Mouse (Mus musculus): ENCODE measurements around the gene Tmc2.

Tmc2 gene

GRCm38 (mm10) chr2:130194894-130195293 lies at the start of gene Tmc2:
Tmc2 (plus strand) TSS chr2:130195194.
- TF ChIP-seq NANOG (IDR thresholded peaks at IDR 0.05; ENCODE audit: borderline replicate concordance, low read length) (no peak), POU5F1 (IDR thresholded peaks at IDR 0.05; ENCODE audit: borderline replicate concordance, low read length) (no peak), CTCF (conservative IDR thresholded peaks at IDR 0.05; ENCODE audit: low read length) (no peak)
- Histone ChIP-seq H3K4me3 (replicated peaks; ENCODE audit: low read length) (no peak within 1 kb of the TSS), H3K4me1 (replicated peaks; ENCODE audit: low read depth, low read length) (no peaks in the 10 kb centered on the region), H3K9me3 (ENCODE audit: low read length) (peaks cover 16% of the 10 kb centered on the region), H3K36me3 (ENCODE audit: insufficient read depth, low read length) (no peaks in the 10 kb centered on the region), H3K27me3 (ENCODE audit: insufficient read depth, low read length) (no peaks in the 10 kb centered on the region; the same call in 1 of the 2 replicates)

- Histone ChIP-seq H3K4me3 (replicated peaks; ENCODE audit: low read length) (no peak overlapping the region), H3K27me3 (ENCODE audit: insufficient read depth, low read length) (peaks cover 7% of the 10 kb centered on the region; the same call in 1 of the 2 replicates), H3K36me3 (ENCODE audit: insufficient read depth, low read length) (no peaks in the 10 kb centered on the region), H3K9me3 (ENCODE audit: low read length) (no peaks in the 10 kb centered on the region), H3K4me1 (replicated peaks; ENCODE audit: low read depth, low read length) (peaks cover 5% of the 10 kb centered on the region; the same call in 1 of the 2 replicates)
- TF ChIP-seq CTCF (conservative IDR thresholded peaks at IDR 0.05; ENCODE audit: low read length) = no peak
- TF ChIP-seq POU5F1 (IDR thresholded peaks at IDR 0.05; ENCODE audit: borderline replicate concordance, low read length) = no peak
- TF ChIP-seq NANOG (IDR thresholded peaks at IDR 0.05; ENCODE audit: borderline replicate concordance, low read length) = no peak
These were observed 48.8 kb upstream of the Tmc2 start for GRCm38 (mm10) chr2:130146089-130146668.

- TF ChIP-seq NANOG (IDR thresholded peaks at IDR 0.05; ENCODE audit: borderline replicate concordance, low read length) (no peak), CTCF (conservative IDR thresholded peaks at IDR 0.05; ENCODE audit: low read length) (no peak), POU5F1 (IDR thresholded peaks at IDR 0.05; ENCODE audit: borderline replicate concordance, low read length) (no peak)
- Histone ChIP-seq H3K36me3 (ENCODE audit: insufficient read depth, low read length) (no peaks in the 10 kb centered on the region), H3K4me1 (replicated peaks; ENCODE audit: low read depth, low read length) (no peaks in the 10 kb centered on the region), H3K4me3 (replicated peaks; ENCODE audit: low read length) (no peak overlapping the region), H3K9me3 (ENCODE audit: low read length) (no peaks in the 10 kb centered on the region), H3K27me3 (ENCODE audit: insufficient read depth, low read length) (peaks cover 8% of the 10 kb centered on the region)
These were observed 39.8 kb upstream of the Tmc2 start for GRCm38 (mm10) chr2:130155171-130155570.

- no peaks in the 10 kb centered on the region for H3K36me3 ChIP-seq (ENCODE audit: insufficient read depth, low read length)
- no peaks in the 10 kb centered on the region for H3K9me3 ChIP-seq (ENCODE audit: low read length)
- H3K27me3 ChIP-seq (ENCODE audit: insufficient read depth, low read length) = peaks cover 8% of the 10 kb centered on the region
- H3K4me1 ChIP-seq (replicated peaks; ENCODE audit: low read depth, low read length) = no peaks in the 10 kb centered on the region
- no peak overlapping the region for H3K4me3 ChIP-seq (replicated peaks; ENCODE audit: low read length)
- TF ChIP-seq POU5F1 (IDR thresholded peaks at IDR 0.05; ENCODE audit: borderline replicate concordance, low read length) (no peak), NANOG (IDR thresholded peaks at IDR 0.05; ENCODE audit: borderline replicate concordance, low read length) (no peak), CTCF (conservative IDR thresholded peaks at IDR 0.05; ENCODE audit: low read length) (no peak)
These were observed 39.1 kb upstream of the Tmc2 start for GRCm38 (mm10) chr2:130155851-130156250.

GRCm38 (mm10) chr2:130157231-130158087 lies 37.5 kb upstream of the Tmc2 start:
- no peaks in the 10 kb centered on the region for H3K4me1 ChIP-seq (replicated peaks; ENCODE audit: low read depth, low read length)
- TF ChIP-seq CTCF (conservative IDR thresholded peaks at IDR 0.05; ENCODE audit: low read length) (no peak), POU5F1 (IDR thresholded peaks at IDR 0.05; ENCODE audit: borderline replicate concordance, low read length) (no peak), NANOG (IDR thresholded peaks at IDR 0.05; ENCODE audit: borderline replicate concordance, low read length) (no peak)
- no peak overlapping the region for H3K4me3 ChIP-seq (replicated peaks; ENCODE audit: low read length)
- H3K36me3 ChIP-seq (ENCODE audit: insufficient read depth, low read length) = no peaks in the 10 kb centered on the region
- H3K9me3 ChIP-seq (ENCODE audit: low read length) = no peaks in the 10 kb centered on the region
- H3K27me3 ChIP-seq (ENCODE audit: insufficient read depth, low read length) = peaks cover 8% of the 10 kb centered on the region

GRCm38 (mm10) chr2:130158088-130158437 lies 36.9 kb upstream of the Tmc2 start:
- H3K4me3 ChIP-seq (replicated peaks; ENCODE audit: low read length) = no peak overlapping the region
- no peaks in the 10 kb centered on the region for H3K4me1 ChIP-seq (replicated peaks; ENCODE audit: low read depth, low read length)
- TF ChIP-seq POU5F1 (IDR thresholded peaks at IDR 0.05; ENCODE audit: borderline replicate concordance, low read length) (no peak), NANOG (IDR thresholded peaks at IDR 0.05; ENCODE audit: borderline replicate concordance, low read length) (no peak), CTCF (conservative IDR thresholded peaks at IDR 0.05; ENCODE audit: low read length) (no peak)
- H3K27me3 ChIP-seq (ENCODE audit: insufficient read depth, low read length) = peaks cover 8% of the 10 kb centered on the region
- H3K9me3 ChIP-seq (ENCODE audit: low read length) = no peaks in the 10 kb centered on the region
- H3K36me3 ChIP-seq (ENCODE audit: insufficient read depth, low read length) = no peaks in the 10 kb centered on the region

GRCm38 (mm10) chr2:130162701-130163100 lies 32.3 kb upstream of the Tmc2 start:
- peaks cover 11% of the 10 kb centered on the region for H3K36me3 ChIP-seq (ENCODE audit: insufficient read depth, low read length)
- H3K4me1 ChIP-seq (replicated peaks; ENCODE audit: low read depth, low read length) = peaks cover 14% of the 10 kb centered on the region
- H3K4me3 ChIP-seq (replicated peaks; ENCODE audit: low read length) = no peak overlapping the region
- H3K27me3 ChIP-seq (ENCODE audit: insufficient read depth, low read length) = peaks cover 8% of the 10 kb centered on the region
- no peaks in the 10 kb centered on the region for H3K9me3 ChIP-seq (ENCODE audit: low read length)
- TF ChIP-seq CTCF (conservative IDR thresholded peaks at IDR 0.05; ENCODE audit: low read length) (no peak), POU5F1 (IDR thresholded peaks at IDR 0.05; ENCODE audit: borderline replicate concordance, low read length) (no peak), NANOG (IDR thresholded peaks at IDR 0.05; ENCODE audit: borderline replicate concordance, low read length) (no peak)

GRCm38 (mm10) chr2:130166311-130167214 lies 28.4 kb upstream of the Tmc2 start:
- TF ChIP-seq CTCF (conservative IDR thresholded peaks at IDR 0.05; ENCODE audit: low read length) (peak; percentile 32; the same call in 1 of the 2 replicates), NANOG (IDR thresholded peaks at IDR 0.05; ENCODE audit: borderline replicate concordance, low read length) (no peak)
- Histone ChIP-seq H3K27me3 (ENCODE audit: insufficient read depth, low read length) (no peaks in the 10 kb centered on the region), H3K4me3 (replicated peaks; ENCODE audit: low read length) (no peak overlapping the region), H3K36me3 (ENCODE audit: insufficient read depth, low read length) (peaks cover 50% of the 10 kb centered on the region), H3K4me1 (replicated peaks; ENCODE audit: low read depth, low read length) (peaks cover 14% of the 10 kb centered on the region), H3K9me3 (ENCODE audit: low read length) (no peaks in the 10 kb centered on the region)

Data from E14TG2a.4 (cell line).